Mouse (Mus musculus): ENCODE data around the gene Fut2. TPM values are rescaled to one million over a fixed set of nuclear protein-coding genes. Genes with fewer than 3 reads are reported as not detected.

Fut2 gene
- polyA plus RNA-seq (2015; fragmentation: Nextera tagmentation; extraction: Ambion mirVana) = 0.05 and 0.06 TPM in 2 replicates

GRCm38 (mm10) chr7:45666161-45666560 lies at the start of gene Fut2:
Gene Fut2 (minus strand): TSS chr7:45666394.
- no peak within 1 kb of the TSS for H3K4me2 ChIP-seq
- 69% methylated on average over 7 of the region's 7 CpGs for WGBS (ENCODE audit: insufficient replicate concordance)

DNA sequence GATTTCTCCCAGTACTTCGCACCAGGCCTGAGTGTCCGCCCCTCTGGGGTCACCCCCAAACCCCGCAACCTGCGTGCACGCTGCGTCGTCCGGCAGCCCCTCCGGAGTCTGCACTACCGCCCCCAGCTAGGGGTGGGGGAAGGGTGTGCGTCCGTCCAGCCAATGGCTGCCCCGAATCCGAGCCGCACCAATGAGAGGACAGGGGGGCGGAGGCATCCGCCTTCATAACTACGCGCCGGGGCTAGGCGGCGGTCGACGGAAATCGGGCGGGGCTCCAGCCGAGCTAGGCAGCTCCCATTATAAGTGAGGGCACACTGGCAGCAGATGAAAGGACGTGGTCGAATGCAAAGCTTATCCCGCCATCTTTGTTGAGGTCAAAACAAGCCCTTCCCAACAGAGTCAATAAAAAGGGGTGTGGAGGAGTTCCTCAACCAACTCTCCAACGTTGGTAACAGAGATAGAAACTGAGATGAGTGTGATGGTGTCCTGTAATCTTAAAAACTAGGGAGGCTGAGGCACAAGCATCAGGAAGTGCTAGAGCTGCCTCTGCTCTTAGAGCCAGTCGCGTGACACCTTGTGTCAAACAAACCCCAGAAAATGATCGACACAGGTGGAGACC lies 49.0 kb upstream of the Fut2 start, which contains the start of gene Rpl18:
Rpl18 (plus strand) TSS at position 368 of the 619 bp plus-strand sequence.
- 7% methylated on average over 34 of the region's 34 CpGs for WGBS (ENCODE audit: insufficient replicate concordance)

More at GRCm38 (mm10) chr7:45666161-45666560, at the start of gene Fut2:
- no peaks in the 10 kb centered on the region for H3K36me3 ChIP-seq
- 0 out of 2 replicates have a peak, but pooled peaks cover 2% of the 10 kb centered on the region for H3K9me3 ChIP-seq (replicated peaks)
- DNase-seq (no peak), ATAC-seq (ENCODE audit: low read depth) (no peak)
- no peak within 1 kb of the TSS for H3K9ac ChIP-seq
- peaks cover 11% of the 10 kb centered on the region for H3K4me1 ChIP-seq (replicated peaks)
- no peak within 1 kb of the TSS for H3K27ac ChIP-seq
- no peak within 1 kb of the TSS for H3K4me3 ChIP-seq (replicated peaks)
- H3K27me3 ChIP-seq = 0 out of 2 replicates have a peak, but pooled peaks cover 4% of the 10 kb centered on the region

DNA sequence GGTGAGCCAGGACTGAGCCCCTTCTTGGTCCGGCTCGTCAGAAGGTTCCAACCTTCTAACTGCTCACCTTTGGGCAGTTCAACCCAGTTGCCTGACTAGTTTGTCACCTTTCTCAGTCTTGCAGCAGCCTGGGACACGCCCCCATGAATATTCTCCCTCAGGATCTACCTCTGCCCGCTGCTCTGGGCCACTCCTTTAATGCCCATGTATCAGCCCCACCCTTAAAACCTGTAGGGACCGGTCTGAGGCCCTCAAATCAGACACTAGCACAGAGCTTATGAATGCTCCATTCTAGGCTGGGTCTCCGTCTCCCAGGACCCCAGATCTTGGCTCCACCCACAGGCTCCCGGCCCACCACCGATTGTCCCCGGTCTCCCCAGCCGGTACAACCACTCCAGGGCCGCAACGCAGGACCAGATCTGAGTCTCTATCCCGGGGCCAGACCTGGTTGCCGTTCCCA lies 48.5 kb upstream of the Fut2 start:
- DNase-seq (no peak), ATAC-seq (ENCODE audit: low read depth) (peak; percentile 53)
- peak overlapping the region; percentile 79 for H3K27ac ChIP-seq
- no peaks in the 10 kb centered on the region for H3K27me3 ChIP-seq
- no peaks in the 10 kb centered on the region for H3K9me3 ChIP-seq (replicated peaks)
- peak overlapping the region; percentile 96 for H3K4me2 ChIP-seq
- 12% methylated on average over 14 of the region's 14 CpGs for WGBS (ENCODE audit: insufficient replicate concordance)
- peaks cover 52% of the 10 kb centered on the region for H3K36me3 ChIP-seq
- H3K4me1 ChIP-seq (replicated peaks) = peaks cover 63% of the 10 kb centered on the region
- H3K9ac ChIP-seq = peak overlapping the region; percentile 78
- peak overlapping the region; percentile 81 for H3K4me3 ChIP-seq (replicated peaks)

More for the DNA sequence above, 49.0 kb upstream of the Fut2 start, which contains the start of gene Rpl18:
- Histone ChIP-seq H3K4me2 (peak within 1 kb of the TSS; percentile 96), H3K27me3 (no peaks in the 10 kb centered on the region), H3K27ac (peak within 1 kb of the TSS; percentile 81), H3K4me3 (replicated peaks) (peak within 1 kb of the TSS; percentile 81), H3K9me3 (replicated peaks) (no peaks in the 10 kb centered on the region), H3K9ac (peak within 1 kb of the TSS; percentile 80), H3K36me3 (peaks cover 52% of the 10 kb centered on the region), H3K4me1 (replicated peaks) (peaks cover 68% of the 10 kb centered on the region)
- DNase-seq (peak; percentile 97), ATAC-seq (ENCODE audit: low read depth) (peak; percentile 88)

- no peaks in the 10 kb centered on the region for H3K9me3 ChIP-seq (replicated peaks)
- H3K9ac ChIP-seq = peak overlapping the region; percentile 78
- H3K4me3 ChIP-seq (replicated peaks) = peak overlapping the region; percentile 81
- H3K27me3 ChIP-seq = no peaks in the 10 kb centered on the region
- H3K4me1 ChIP-seq (replicated peaks) = peaks cover 57% of the 10 kb centered on the region
- DNase-seq = no peak
- H3K27ac ChIP-seq = peak overlapping the region; percentile 79
- no peak for ATAC-seq (ENCODE audit: low read depth)
- peak overlapping the region; percentile 96 for H3K4me2 ChIP-seq
- 78% methylated on average over 6 of the region's 6 CpGs for WGBS (ENCODE audit: insufficient replicate concordance)
- peaks cover 45% of the 10 kb centered on the region for H3K36me3 ChIP-seq
Measured at GRCm38 (mm10) chr7:45713881-45714520, 47.8 kb upstream of the Fut2 start.

- no peaks in the 10 kb centered on the region for H3K27me3 ChIP-seq
- H3K9me3 ChIP-seq (replicated peaks) = no peaks in the 10 kb centered on the region
- H3K36me3 ChIP-seq = peaks cover 45% of the 10 kb centered on the region
- no peak overlapping the region for H3K4me2 ChIP-seq
- DNase-seq (no peak), ATAC-seq (ENCODE audit: low read depth) (no peak)
- 83% methylated on average over 16 of the region's 16 CpGs for WGBS (ENCODE audit: insufficient replicate concordance)
- H3K4me3 ChIP-seq (replicated peaks) = no peak overlapping the region
- H3K4me1 ChIP-seq (replicated peaks) = peaks cover 58% of the 10 kb centered on the region
- no peak overlapping the region for H3K9ac ChIP-seq
- no peak overlapping the region for H3K27ac ChIP-seq
Measured at GRCm38 (mm10) chr7:45713396-45713795, 47.2 kb upstream of the Fut2 start.

DNA sequence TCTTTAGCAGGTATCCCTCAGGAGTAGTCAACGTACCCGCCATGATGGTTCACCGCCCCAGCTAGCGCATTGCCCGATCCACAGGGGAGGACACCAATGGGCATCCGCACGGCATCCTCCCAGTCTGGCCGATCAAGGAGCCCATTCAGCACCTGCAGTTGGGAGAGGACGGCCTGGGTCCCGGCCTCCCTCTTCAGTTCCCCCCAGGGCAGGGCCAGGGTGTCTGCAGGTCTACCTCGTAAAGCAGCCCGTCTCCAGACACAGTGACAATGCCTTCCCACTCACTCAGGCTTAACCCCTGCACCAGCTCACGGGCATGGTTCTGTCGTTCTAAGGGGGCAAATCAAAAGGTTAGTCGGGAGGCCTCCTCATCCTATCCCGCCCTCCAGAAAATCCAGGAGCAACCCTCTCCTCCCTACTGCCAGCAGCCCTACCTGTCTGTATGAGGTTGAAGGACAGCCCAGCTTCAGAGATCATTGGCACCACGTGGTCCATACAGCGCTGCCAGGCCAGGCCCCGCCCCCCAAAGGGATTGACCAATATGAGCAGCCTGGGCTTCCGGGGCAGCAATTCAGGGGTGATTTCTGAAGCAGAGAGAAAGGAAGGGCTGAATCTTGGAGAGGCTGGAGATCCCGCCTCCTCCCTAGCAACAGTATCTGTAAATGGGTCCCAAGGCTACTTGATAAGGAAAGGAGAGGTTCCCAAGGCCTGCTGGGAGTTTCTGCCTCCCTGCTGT lies 46.0 kb upstream of the Fut2 start:
- Histone ChIP-seq H3K4me1 (replicated peaks) (peaks cover 69% of the 10 kb centered on the region), H3K27me3 (no peaks in the 10 kb centered on the region), H3K4me2 (no peak overlapping the region), H3K9ac (no peak overlapping the region), H3K27ac (no peak overlapping the region), H3K9me3 (replicated peaks) (no peaks in the 10 kb centered on the region), H3K4me3 (replicated peaks) (no peak overlapping the region), H3K36me3 (peaks cover 45% of the 10 kb centered on the region)
- ATAC-seq (ENCODE audit: low read depth) = no peak
- DNase-seq = no peak
- WGBS (ENCODE audit: insufficient replicate concordance) = 85% methylated on average over 21 of the region's 21 CpGs

GRCm38 (mm10) chr7:45711316-45712021 lies 45.3 kb upstream of the Fut2 start:
- no peak for ATAC-seq (ENCODE audit: low read depth)
- peaks cover 45% of the 10 kb centered on the region for H3K36me3 ChIP-seq
- WGBS (ENCODE audit: insufficient replicate concordance) = 85% methylated on average over 24 of the region's 24 CpGs
- no peaks in the 10 kb centered on the region for H3K9me3 ChIP-seq (replicated peaks)
- no peaks in the 10 kb centered on the region for H3K27me3 ChIP-seq
- H3K9ac ChIP-seq = no peak overlapping the region
- H3K27ac ChIP-seq = no peak overlapping the region
- peaks cover 69% of the 10 kb centered on the region for H3K4me1 ChIP-seq (replicated peaks)
- no peak overlapping the region for H3K4me2 ChIP-seq
- H3K4me3 ChIP-seq (replicated peaks) = no peak overlapping the region
- no peak for DNase-seq

DNA sequence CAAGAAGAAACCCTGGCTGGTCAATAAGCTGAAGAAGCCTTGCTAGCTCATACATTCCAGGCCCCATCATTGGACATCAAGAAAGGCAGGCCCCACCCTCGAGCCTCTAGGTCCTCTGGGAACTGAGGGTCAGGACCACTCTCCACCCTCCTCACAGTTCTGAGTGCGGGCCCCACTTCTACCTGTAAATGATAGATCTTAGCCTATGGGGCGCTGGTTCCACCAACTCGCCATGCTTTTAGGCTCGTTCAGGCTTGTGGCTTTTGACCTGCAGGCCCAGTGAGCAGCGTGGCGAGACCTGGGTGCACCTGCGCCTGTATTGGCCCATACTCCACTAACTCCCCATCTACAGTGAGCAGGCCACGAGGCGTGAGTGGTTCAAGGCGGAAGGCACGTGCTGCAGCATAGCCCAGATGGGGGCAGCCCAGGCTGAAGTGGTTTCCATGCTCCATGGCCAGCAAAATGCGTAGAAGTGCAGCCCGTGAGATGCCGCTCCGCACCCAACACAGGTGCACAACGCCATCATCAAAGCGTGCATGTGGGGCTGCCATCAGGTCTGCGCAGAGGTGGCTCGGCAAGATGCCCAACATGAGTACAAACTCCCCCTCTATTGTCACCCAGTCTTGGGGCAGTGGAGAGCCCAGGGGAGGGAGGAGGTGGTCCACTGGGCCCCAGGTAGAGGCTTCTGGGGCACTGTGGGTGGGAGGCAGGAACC lies 44.4 kb upstream of the Fut2 start:
- H3K4me3 ChIP-seq (replicated peaks) = no peak overlapping the region
- H3K9ac ChIP-seq = no peak overlapping the region
- H3K9me3 ChIP-seq (replicated peaks) = no peaks in the 10 kb centered on the region
- H3K4me1 ChIP-seq (replicated peaks) = peaks cover 69% of the 10 kb centered on the region
- no peak overlapping the region for H3K27ac ChIP-seq
- ATAC-seq (ENCODE audit: low read depth) (no peak), DNase-seq (no peak)
- no peak overlapping the region for H3K4me2 ChIP-seq
- H3K36me3 ChIP-seq = peaks cover 45% of the 10 kb centered on the region
- 85% methylated on average over 20 of the region's 20 CpGs for WGBS (ENCODE audit: insufficient replicate concordance)
- no peaks in the 10 kb centered on the region for H3K27me3 ChIP-seq

- DNase-seq (no peak), ATAC-seq (ENCODE audit: low read depth) (no peak)
- Histone ChIP-seq H3K4me3 (replicated peaks) (no peak overlapping the region), H3K9ac (no peak overlapping the region), H3K27ac (no peak overlapping the region), H3K4me1 (replicated peaks) (peaks cover 71% of the 10 kb centered on the region), H3K36me3 (peaks cover 45% of the 10 kb centered on the region), H3K27me3 (no peaks in the 10 kb centered on the region), H3K9me3 (replicated peaks) (no peaks in the 10 kb centered on the region), H3K4me2 (no peak overlapping the region)
- WGBS (ENCODE audit: insufficient replicate concordance) = 69% methylated on average over 14 of the region's 14 CpGs
Measured at GRCm38 (mm10) chr7:45709677-45710355, 43.6 kb upstream of the Fut2 start.

GRCm38 (mm10) chr7:45709036-45709435 lies 42.8 kb upstream of the Fut2 start:
- peaks cover 71% of the 10 kb centered on the region for H3K4me1 ChIP-seq (replicated peaks)
- H3K36me3 ChIP-seq = peaks cover 44% of the 10 kb centered on the region
- no peak overlapping the region for H3K27ac ChIP-seq
- no peak overlapping the region for H3K9ac ChIP-seq
- ATAC-seq (ENCODE audit: low read depth) (no peak), DNase-seq (no peak)
- H3K4me3 ChIP-seq (replicated peaks) = no peak overlapping the region
- H3K4me2 ChIP-seq = no peak overlapping the region
- H3K27me3 ChIP-seq = no peaks in the 10 kb centered on the region
- 63% methylated on average over 6 of the region's 6 CpGs for WGBS (ENCODE audit: insufficient replicate concordance)
- H3K9me3 ChIP-seq (replicated peaks) = no peaks in the 10 kb centered on the region

Data from liver, embryonic 13.5 days (tissue).